Mouse (Mus musculus): ENCODE data around the gene Lbhd1. TPM values are rescaled to one million over a fixed set of nuclear protein-coding genes. Genes with fewer than 3 reads are reported as not detected.
"Not testable (repeated sequence)": the region's sequence is repeated elsewhere in the genome, so short reads cannot be mapped to it uniquely, and the experiment has no call there.

Gene Lbhd1
- polyA plus RNA-seq, 1 experiment: 11.9 TPM

GRCm38 (mm10) chr19:8888511-8889385 lies 5.2 kb downstream of the Lbhd1 start, which contains the start of the genes 1810009A15Rik and Gm49416:
TSS of gene 1810009A15Rik (plus strand) at chr19:8888853.
TSS of gene Gm49416 (plus strand) at chr19:8888926.
- H3K4me3 ChIP-seq (ENCODE audit: insufficient read depth, low read depth, low read length): peak within 1 kb of the TSS; percentile 82
- peak within 1 kb of the TSS; percentile 50 for H3K27ac ChIP-seq (replicated peaks; ENCODE audit: low read depth, low read length)
- peaks cover 6% of the 10 kb centered on the region; the same call in 1 of the 2 replicates for H3K4me1 ChIP-seq (ENCODE audit: control insufficient read depth, insufficient read depth, insufficient read length, low read length)

GRCm38 (mm10) chr19:8892829-8893766 lies 9.6 kb downstream of the Lbhd1 start, which contains the start of gene Ints5:
TSS of gene Ints5 (plus strand) at chr19:8893005.
- Histone ChIP-seq H3K4me1 (ENCODE audit: control insufficient read depth, insufficient read depth, insufficient read length, low read length) (peaks cover 6% of the 10 kb centered on the region; the same call in 1 of the 2 replicates), H3K27ac (replicated peaks; ENCODE audit: low read depth, low read length) (peak within 1 kb of the TSS; percentile 54), H3K4me3 (ENCODE audit: insufficient read depth, low read depth, low read length) (peak within 1 kb of the TSS; percentile 77)

- H3K4me3 ChIP-seq (ENCODE audit: insufficient read depth, low read depth, low read length): no peak overlapping the region
- H3K4me1 ChIP-seq (ENCODE audit: control insufficient read depth, insufficient read depth, insufficient read length, low read length): peaks cover 6% of the 10 kb centered on the region; the same call in 1 of the 2 replicates
- H3K27ac ChIP-seq (replicated peaks; ENCODE audit: low read depth, low read length): no peak overlapping the region
Observed at GRCm38 (mm10) chr19:8895397-8895960, 11.9 kb downstream of the Lbhd1 start.

GRCm38 (mm10) chr19:8896231-8896630 lies 12.7 kb downstream of the Lbhd1 start:
- not testable (repeated sequence) for H3K4me1 ChIP-seq (ENCODE audit: control insufficient read depth, insufficient read depth, insufficient read length, low read length); H3K4me3 ChIP-seq (ENCODE audit: insufficient read depth, low read depth, low read length); H3K27ac ChIP-seq (replicated peaks; ENCODE audit: low read depth, low read length)

- H3K4me3 ChIP-seq (ENCODE audit: insufficient read depth, low read depth, low read length): peak overlapping the region; percentile 45
- 0 out of 2 replicates have a peak overlapping the region, but pooled peaks have one; percentile 5 for H3K27ac ChIP-seq (replicated peaks; ENCODE audit: low read depth, low read length)
- not testable (repeated sequence) for H3K4me1 ChIP-seq (ENCODE audit: control insufficient read depth, insufficient read depth, insufficient read length, low read length)
Observed at GRCm38 (mm10) chr19:8897211-8897864, 13.8 kb downstream of the Lbhd1 start.

- peaks cover 6% of the 10 kb centered on the region; the same call in 1 of the 2 replicates for H3K4me1 ChIP-seq (ENCODE audit: control insufficient read depth, insufficient read depth, insufficient read length, low read length)
- peak within 1 kb of the TSS; percentile 85 for H3K4me3 ChIP-seq (ENCODE audit: insufficient read depth, low read depth, low read length)
- peak within 1 kb of the TSS; percentile 74 for H3K27ac ChIP-seq (replicated peaks; ENCODE audit: low read depth, low read length)
Observed at GRCm38 (mm10) chr19:8897865-8898495, 14.4 kb downstream of the Lbhd1 start, which contains the start of gene Ganab. TSS of gene Ganab (plus strand) at chr19:8898071.

GRCm38 (mm10) chr19:8898576-8898975 lies 15.0 kb downstream of the Lbhd1 start:
- Histone ChIP-seq H3K4me1 (ENCODE audit: control insufficient read depth, insufficient read depth, insufficient read length, low read length) (peaks cover 6% of the 10 kb centered on the region; the same call in 1 of the 2 replicates), H3K4me3 (ENCODE audit: insufficient read depth, low read depth, low read length) (peak overlapping the region; percentile 85), H3K27ac (replicated peaks; ENCODE audit: low read depth, low read length) (peak overlapping the region; percentile 74)

- Histone ChIP-seq H3K4me1 (ENCODE audit: control insufficient read depth, insufficient read depth, insufficient read length, low read length) (peaks cover 6% of the 10 kb centered on the region; the same call in 1 of the 2 replicates), H3K4me3 (ENCODE audit: insufficient read depth, low read depth, low read length) (peak overlapping the region; percentile 12; the same call in 1 of the 2 replicates), H3K27ac (replicated peaks; ENCODE audit: low read depth, low read length) (no peak overlapping the region)
Observed at GRCm38 (mm10) chr19:8899079-8899478, 15.5 kb downstream of the Lbhd1 start.

GRCm38 (mm10) chr19:8903412-8903811 lies 19.9 kb downstream of the Lbhd1 start:
- no peaks in the 10 kb centered on the region for H3K4me1 ChIP-seq (ENCODE audit: control insufficient read depth, insufficient read depth, insufficient read length, low read length)
- no peak overlapping the region for H3K4me3 ChIP-seq (ENCODE audit: insufficient read depth, low read depth, low read length)
- H3K27ac ChIP-seq (replicated peaks; ENCODE audit: low read depth, low read length): no peak overlapping the region

GRCm38 (mm10) chr19:8908531-8908930 lies 25.0 kb downstream of the Lbhd1 start:
- Histone ChIP-seq H3K4me3 (ENCODE audit: insufficient read depth, low read depth, low read length) (no peak overlapping the region), H3K27ac (replicated peaks; ENCODE audit: low read depth, low read length) (no peak overlapping the region), H3K4me1 (ENCODE audit: control insufficient read depth, insufficient read depth, insufficient read length, low read length) (no peaks in the 10 kb centered on the region)

GRCm38 (mm10) chr19:8911810-8912209 lies 28.3 kb downstream of the Lbhd1 start:
- Histone ChIP-seq H3K27ac (replicated peaks; ENCODE audit: low read depth, low read length) (no peak overlapping the region), H3K4me1 (ENCODE audit: control insufficient read depth, insufficient read depth, insufficient read length, low read length) (no peaks in the 10 kb centered on the region), H3K4me3 (ENCODE audit: insufficient read depth, low read depth, low read length) (no peak overlapping the region)

- H3K4me1 ChIP-seq (ENCODE audit: control insufficient read depth, insufficient read depth, insufficient read length, low read length): no peaks in the 10 kb centered on the region
- no peak overlapping the region for H3K27ac ChIP-seq (replicated peaks; ENCODE audit: low read depth, low read length)
- no peak overlapping the region for H3K4me3 ChIP-seq (ENCODE audit: insufficient read depth, low read depth, low read length)
Observed at GRCm38 (mm10) chr19:8914212-8914611, 30.7 kb downstream of the Lbhd1 start.

GRCm38 (mm10) chr19:8919000-8919399 lies 35.5 kb downstream of the Lbhd1 start:
- Histone ChIP-seq H3K4me1 (ENCODE audit: control insufficient read depth, insufficient read depth, insufficient read length, low read length) (peaks cover 5% of the 10 kb centered on the region), H3K4me3 (ENCODE audit: insufficient read depth, low read depth, low read length) (no peak overlapping the region), H3K27ac (replicated peaks; ENCODE audit: low read depth, low read length) (no peak overlapping the region)

GRCm38 (mm10) chr19:8919684-8920072 lies 36.1 kb downstream of the Lbhd1 start:
- Histone ChIP-seq H3K4me3 (ENCODE audit: insufficient read depth, low read depth, low read length) (peak overlapping the region; percentile 52), H3K4me1 (ENCODE audit: control insufficient read depth, insufficient read depth, insufficient read length, low read length) (peaks cover 5% of the 10 kb centered on the region), H3K27ac (replicated peaks; ENCODE audit: low read depth, low read length) (peak overlapping the region; percentile 96)

All from brown adipose tissue, adult 24 weeks (tissue).